9 mouse cellular contexts compared by ENCODE assay signal in the genomic region with DNA sequence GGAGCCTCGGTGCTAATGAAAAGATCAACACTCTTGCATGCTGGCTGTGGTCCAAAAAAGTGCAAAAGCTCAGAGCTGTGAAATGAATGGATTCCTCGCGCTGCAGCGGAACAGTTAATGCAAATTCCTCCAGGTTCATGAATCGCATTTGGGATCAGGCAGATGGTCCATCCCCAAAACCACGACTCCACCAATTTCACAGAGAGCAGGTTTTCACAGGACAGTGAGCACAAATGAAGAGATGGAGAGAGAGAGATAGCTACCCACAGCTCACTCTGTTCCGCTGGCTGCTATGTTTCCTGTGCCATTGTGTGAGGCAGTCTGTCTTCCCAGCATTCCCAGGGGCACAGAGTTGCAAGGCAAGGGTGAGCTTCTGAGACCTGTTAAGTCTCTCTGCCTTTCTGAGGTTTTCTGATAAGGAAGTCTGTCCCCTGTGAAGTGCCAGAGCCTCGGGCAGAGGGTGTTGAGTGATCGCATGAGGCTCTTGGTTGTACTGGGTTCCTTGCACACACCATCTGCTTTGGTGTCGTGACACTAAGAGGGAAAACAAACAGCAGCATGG.
DNase-seq lines count a peak whose midpoint lies in the region; ATAC-seq and TF ChIP-seq lines count a peak whose summit lies in the region.
"Had no signal": no experiment of that assay in that cellular context is flagged by ENCODE, and none has a peak within 500 bp of the region (broad histone marks: within the 10 kb centered on the region; RNA-seq: fewer than 3 reads in every experiment).

No protein-coding gene starts in this region.

- intact Hi-C loops in heart, adult 2 months (cut with DNase I), result no loop called here
- intact Hi-C loops in left cerebral cortex, adult 2 months (cut with DNase I), result no loop called here

- H3K4me1 ChIP-seq in heart, embryonic 10.5 days, result peaks cover 42% of the 10 kb centered on the region
- H3K4me1 ChIP-seq in heart, adult 2 months (ENCODE audit: control insufficient read depth, insufficient read depth, low read length), result peaks cover 6% of the 10 kb centered on the region
- peaks cover 8% of the 10 kb centered on the region; the same call in 1 of the 2 replicates for H3K4me1 ChIP-seq in stomach, embryonic 14.5 days (ENCODE audit: control insufficient read depth, insufficient read depth, low read length)
- no peaks in the 10 kb centered on the region for H3K4me1 ChIP-seq in stomach, postnatal 0 days (replicated peaks; ENCODE audit: control insufficient read depth, insufficient read depth)

- no peaks in the 10 kb centered on the region for H3K36me3 ChIP-seq in heart, embryonic 10.5 days
- no peaks in the 10 kb centered on the region for H3K36me3 ChIP-seq in heart, adult 2 months (ENCODE audit: control insufficient read depth, insufficient read depth, low read length)
- no peaks in the 10 kb centered on the region for H3K36me3 ChIP-seq in stomach, embryonic 14.5 days (ENCODE audit: control insufficient read depth, insufficient read depth, low read length)
- H3K36me3 ChIP-seq in stomach, postnatal 0 days (ENCODE audit: control insufficient read depth, insufficient read depth, low read length), result no peaks in the 10 kb centered on the region

- peak overlapping the region; percentile 41; the same call in 1 of the 2 replicates for H3K4me3 ChIP-seq in heart, embryonic 10.5 days
- no peak overlapping the region for H3K4me3 ChIP-seq in heart, adult 2 months
- H3K4me3 ChIP-seq in stomach, embryonic 14.5 days (ENCODE audit: low read depth, low read length), result no peak overlapping the region
- no peak overlapping the region for H3K4me3 ChIP-seq in stomach, postnatal 0 days (ENCODE audit: low read depth, low read length)
- H3K4me3 ChIP-seq in left cerebral cortex, adult 2 months, result no peak overlapping the region

- no peaks in the 10 kb centered on the region for H3K9me3 ChIP-seq in heart, embryonic 10.5 days
- no peaks in the 10 kb centered on the region for H3K9me3 ChIP-seq in stomach, embryonic 14.5 days (ENCODE audit: control insufficient read depth, low read depth, low read length)
- H3K9me3 ChIP-seq in stomach, postnatal 0 days (ENCODE audit: control insufficient read depth, low read length), result no peaks in the 10 kb centered on the region

- H3K27me3 ChIP-seq in heart, embryonic 10.5 days (ENCODE audit: insufficient read depth, poor library complexity, severe bottlenecking), result no peaks in the 10 kb centered on the region
- H3K27me3 ChIP-seq in heart, adult 2 months (ENCODE audit: control insufficient read depth, insufficient read depth, low read length), result no peaks in the 10 kb centered on the region
- H3K27me3 ChIP-seq in stomach, embryonic 14.5 days (ENCODE audit: control insufficient read depth, insufficient read depth, low read length), result no peaks in the 10 kb centered on the region
- H3K27me3 ChIP-seq in stomach, postnatal 0 days (ENCODE audit: control insufficient read depth, insufficient read depth, low read length), result no peaks in the 10 kb centered on the region

- DNase-seq in heart, embryonic 10.5 days (ENCODE audit: low spot score), result peak; percentile 83
- no peak for DNase-seq in heart, adult 2 months
- no peak for DNase-seq in stomach, postnatal 0 days (ENCODE audit: low spot score)
- peak; percentile 3 for DNase-seq in lung, postnatal 14 days
- no peak for DNase-seq in left cerebral cortex, adult 2 months (ENCODE audit: extremely low spot score in 1 of 2, low spot score in 2 of 2)
- no peak for DNase-seq in cerebellum, adult 11 months
- DNase-seq in adrenal gland, postnatal 36 days, result no peak
- DNase-seq: kidney, postnatal 36 days had no signal

- peak overlapping the region; percentile 69 for H3K27ac ChIP-seq in heart, embryonic 10.5 days
- no peak overlapping the region for H3K27ac ChIP-seq in heart, adult 2 months
- no peak overlapping the region for H3K27ac ChIP-seq in stomach, embryonic 14.5 days (ENCODE audit: low read length)
- no peak overlapping the region for H3K27ac ChIP-seq in stomach, postnatal 0 days (replicated peaks)
- H3K27ac ChIP-seq in left cerebral cortex, adult 2 months, result no peak overlapping the region

- H3K79me2 ChIP-seq in heart, adult 2 months (replicated peaks; ENCODE audit: control insufficient read depth, insufficient read depth, low read length), result no peaks in the 10 kb centered on the region

- no peak for ATAC-seq in stomach, embryonic 14.5 days (ENCODE audit: insufficient number of reproducible peaks, insufficient read depth, low FRiP score, low read depth)
- no peak for ATAC-seq in stomach, postnatal 0 days (ENCODE audit: low FRiP score, low TSS enrichment)

- TF ChIP-seq EP300 in heart, adult 2 months (IDR thresholded peaks at IDR 0.05; ENCODE audit: insufficient read depth, low read depth, low read length), result no peak
- TF ChIP-seq EP300 in stomach, postnatal 0 days (optimal IDR thresholded peaks at IDR 0.05), result no peak

- 24% methylated on average over 10 of the region's 10 CpGs for WGBS in heart, embryonic 10.5 days
- 30% methylated on average over 10 of the region's 10 CpGs for WGBS in heart, adult 2 months
- WGBS in stomach, embryonic 14.5 days, result 22% methylated on average over 10 of the region's 10 CpGs
- 25% methylated on average over 10 of the region's 10 CpGs for WGBS in stomach, postnatal 0 days

- H3K4me2 ChIP-seq in stomach, embryonic 14.5 days (replicated peaks; ENCODE audit: low read depth, low read length), result peak overlapping the region; percentile 1; the same call in 1 of the 2 replicates
- H3K4me2 ChIP-seq in stomach, postnatal 0 days (replicated peaks; ENCODE audit: low read depth), result no peak overlapping the region; the same call in 1 of the 2 replicates

- TF ChIP-seq POLR2A in heart, adult 2 months (IDR thresholded peaks at IDR 0.05; ENCODE audit: insufficient read depth, low read depth, low read length), result no peak

- no peak for TF ChIP-seq CTCF in heart, adult 2 months (IDR thresholded peaks at IDR 0.05)
- no peak for TF ChIP-seq CTCF in stomach, postnatal 0 days (IDR thresholded peaks at IDR 0.05; ENCODE audit: low read depth)
- TF ChIP-seq CTCF in left cerebral cortex, adult 2 months (IDR thresholded peaks at IDR 0.05), result no peak

- H3K9ac ChIP-seq in heart, adult 2 months (ENCODE audit: low read depth, low read length), result no peak overlapping the region
- no peak overlapping the region for H3K9ac ChIP-seq in stomach, embryonic 14.5 days (replicated peaks; ENCODE audit: low read depth, low read length)
- no peak overlapping the region for H3K9ac ChIP-seq in stomach, postnatal 0 days (ENCODE audit: low read length)

Comparison
In these comparisons a context has a peak if more than half of its experiments do, and no peak if none do; other contexts are left out.
1. DNase-seq: peak in heart, embryonic 10.5 days (single experiment) and lung, postnatal 14 days (single experiment); none in heart, adult 2 months (0 of 2), stomach, postnatal 0 days (single experiment), left cerebral cortex, adult 2 months (0 of 2), cerebellum, adult 11 months (single experiment) and adrenal gland, postnatal 36 days (0 of 2).